Mouse (Mus musculus) intestine, postnatal 0 days (tissue): ENCODE results near the gene Tmem106c. TPM values are rescaled to one million over a fixed set of nuclear protein-coding genes. Genes with fewer than 3 reads are reported as not detected.

Source experiments
- ATAC-seq: fragments of 200-750 bp; cut with Nextera tagmentation; 2 replicates; pipeline ENCODE4 v1.8.0; 2017; ENCODE audit warnings: mild to moderate bottlenecking, moderate TSS enrichment, moderate library complexity
- H3K27ac ChIP-seq: fragments of 300-500 bp; sonication (generic); 2 replicates; pipeline ENCODE4 v1.5.1; 2014; ENCODE audit warnings: mild to moderate bottlenecking, low read depth, low read length, moderate library complexity
- H3K27me3 ChIP-seq: fragments of 300-500 bp; sonication (generic); replicated peaks from 2 replicates; pipeline ENCODE4 v1.6.1; 2014; ENCODE audit warnings: low read length, mixed read lengths; ENCODE audit not compliant: control insufficient read depth, insufficient read depth
- H3K36me3 ChIP-seq: fragments of 300-500 bp; sonication (generic); 2 replicates; pipeline ENCODE4 v1.6.1; 2014; ENCODE audit warnings: mild to moderate bottlenecking, moderate library complexity; ENCODE audit not compliant: control insufficient read depth, insufficient read depth
- H3K4me1 ChIP-seq: fragments of 300-500 bp; sonication (generic); replicated peaks from 2 replicates; pipeline ENCODE4 v1.6.1; 2014; ENCODE audit warnings: antibody characterized with exemption, low read length, mixed read lengths; ENCODE audit not compliant: control insufficient read depth, insufficient read depth
- H3K4me2 ChIP-seq: fragments of 300-500 bp; sonication (generic); replicated peaks from 2 replicates; pipeline ENCODE4 v1.6.1; 2014; ENCODE audit warnings: low read depth, mild to moderate bottlenecking, moderate library complexity
- H3K4me3 ChIP-seq: fragments of 300-500 bp; sonication (generic); 2 replicates; pipeline ENCODE4 v1.5.1; 2014; ENCODE audit warnings: low read depth, low read length
- H3K9ac ChIP-seq: fragments of 300-500 bp; sonication (generic); 2 replicates; pipeline ENCODE4 v1.6.1; 2014; ENCODE audit warnings: mild to moderate bottlenecking, low read depth, low read length
- H3K9me3 ChIP-seq: fragments of 300-500 bp; sonication (generic); 2 replicates; pipeline ENCODE4 v1.6.1; 2016; ENCODE audit warnings: mixed run types; ENCODE audit not compliant: control insufficient read depth
- CTCF ChIP-seq: sonication (generic); IDR thresholded peaks from 2 replicates; pipeline ENCODE4 v1.5.1; 2016; ENCODE audit warnings: low read depth, mild to moderate bottlenecking, control low read depth, antibody characterized with exemption, moderate library complexity
- WGBS: fragments of 180-500 bp; shearing (Covaris S2); extraction: QIAGEN DNeasy Blood & Tissue Kit; methylation state at CpG from one replicate; pipeline ENCODE4 v1.1.7; 2014; 5-methylcytosine and 5-hydroxymethylcytosine counted together
- polyA plus RNA-seq: library from polyadenylated mRNA; unstranded; fragments of >200 nt; fragmentation: Nextera tagmentation; extraction: Ambion mirVana; gene quantifications from 2 replicates; pipeline ENCODE4 v1.2.1, GENCODE M21; 2015

Tmem106c gene
- polyA plus RNA-seq, 1 experiment from 2014 or later = 33.3 TPM

GRCm38 (mm10) chr15:97922421-97922820, 41.6 kb upstream of the Tmem106c start:
- Histone ChIP-seq H3K9me3 (no peaks in the 10 kb centered on the region), H3K9ac (no peak overlapping the region), H3K4me2 (no peak overlapping the region), H3K4me3 (no peak overlapping the region), H3K4me1 (no peaks in the 10 kb centered on the region), H3K36me3 (no peaks in the 10 kb centered on the region), H3K27me3 (no peaks in the 10 kb centered on the region), H3K27ac (no peak overlapping the region)
- WGBS = 91% methylated on average over 2 of the region's 2 CpGs
- TF ChIP-seq CTCF = no peak
- ATAC-seq = no peak

GRCm38 (mm10) chr15:97927018-97927417, 37.0 kb upstream of the Tmem106c start:
- WGBS = 32% methylated on average over 4 of the region's 4 CpGs
- Histone ChIP-seq H3K27ac (no peak overlapping the region), H3K4me2 (no peak overlapping the region; the same call in 1 of the 2 replicates), H3K9ac (no peak overlapping the region), H3K4me1 (no peaks in the 10 kb centered on the region), H3K4me3 (no peak overlapping the region), H3K9me3 (no peaks in the 10 kb centered on the region), H3K27me3 (no peaks in the 10 kb centered on the region), H3K36me3 (no peaks in the 10 kb centered on the region)
- TF ChIP-seq CTCF = no peak
- ATAC-seq = peak; percentile 53

- Histone ChIP-seq H3K9me3 (no peaks in the 10 kb centered on the region), H3K27me3 (no peaks in the 10 kb centered on the region), H3K9ac (no peak overlapping the region), H3K4me2 (no peak overlapping the region), H3K4me3 (no peak overlapping the region), H3K4me1 (no peaks in the 10 kb centered on the region), H3K36me3 (no peaks in the 10 kb centered on the region), H3K27ac (no peak overlapping the region; the same call in 1 of the 2 replicates)
- 47% methylated on average over 6 of the region's 6 CpGs for WGBS
- no peak for TF ChIP-seq CTCF
- no peak for ATAC-seq
Measured at GRCm38 (mm10) chr15:97927821-97928220, 36.2 kb upstream of the Tmem106c start.

GRCm38 (mm10) chr15:97929259-97929824, 34.7 kb upstream of the Tmem106c start:
- Histone ChIP-seq H3K27me3 (no peaks in the 10 kb centered on the region), H3K4me1 (no peaks in the 10 kb centered on the region), H3K4me3 (no peak overlapping the region), H3K9ac (no peak overlapping the region), H3K9me3 (no peaks in the 10 kb centered on the region), H3K4me2 (peak overlapping the region; percentile 17; the same call in 1 of the 2 replicates), H3K36me3 (no peaks in the 10 kb centered on the region), H3K27ac (no peak overlapping the region)
- peak; percentile 67 for ATAC-seq
- no peak for TF ChIP-seq CTCF
- WGBS = 23% methylated on average over 13 of the region's 13 CpGs

GRCm38 (mm10) chr15:97932441-97932840, 31.6 kb upstream of the Tmem106c start:
- Histone ChIP-seq H3K9ac (no peak overlapping the region), H3K27ac (no peak overlapping the region), H3K4me3 (no peak overlapping the region), H3K27me3 (no peaks in the 10 kb centered on the region), H3K4me1 (no peaks in the 10 kb centered on the region), H3K36me3 (no peaks in the 10 kb centered on the region), H3K4me2 (no peak overlapping the region), H3K9me3 (no peaks in the 10 kb centered on the region)
- 50% methylated on average over 12 of the region's 12 CpGs for WGBS
- TF ChIP-seq CTCF = no peak
- ATAC-seq = peak; percentile 46

GRCm38 (mm10) chr15:97938580-97938979, 25.4 kb upstream of the Tmem106c start:
- no peaks in the 10 kb centered on the region for H3K36me3 ChIP-seq
- no peak overlapping the region for H3K27ac ChIP-seq
- no peak overlapping the region for H3K4me3 ChIP-seq
- 73% methylated on average over 6 of the region's 6 CpGs for WGBS
- no peak overlapping the region for H3K4me2 ChIP-seq
- no peak for ATAC-seq
- no peaks in the 10 kb centered on the region for H3K9me3 ChIP-seq
- TF ChIP-seq CTCF = no peak
- H3K9ac ChIP-seq = no peak overlapping the region
- H3K27me3 ChIP-seq = no peaks in the 10 kb centered on the region
- no peaks in the 10 kb centered on the region; the same call in 1 of the 2 replicates for H3K4me1 ChIP-seq
